Mouse (Mus musculus) thymus, postnatal 4 days (tissue): ENCODE results near the gene Erbb3.
"Not testable (repeated sequence)": the region's sequence is repeated elsewhere in the genome, so short reads cannot be mapped to it uniquely, and the experiment has no call there.

Source experiments
- DNase-seq: peaks from one replicate; pipeline ENCODE4 v3.0.0; 2021

The Erbb3 gene

DNA sequence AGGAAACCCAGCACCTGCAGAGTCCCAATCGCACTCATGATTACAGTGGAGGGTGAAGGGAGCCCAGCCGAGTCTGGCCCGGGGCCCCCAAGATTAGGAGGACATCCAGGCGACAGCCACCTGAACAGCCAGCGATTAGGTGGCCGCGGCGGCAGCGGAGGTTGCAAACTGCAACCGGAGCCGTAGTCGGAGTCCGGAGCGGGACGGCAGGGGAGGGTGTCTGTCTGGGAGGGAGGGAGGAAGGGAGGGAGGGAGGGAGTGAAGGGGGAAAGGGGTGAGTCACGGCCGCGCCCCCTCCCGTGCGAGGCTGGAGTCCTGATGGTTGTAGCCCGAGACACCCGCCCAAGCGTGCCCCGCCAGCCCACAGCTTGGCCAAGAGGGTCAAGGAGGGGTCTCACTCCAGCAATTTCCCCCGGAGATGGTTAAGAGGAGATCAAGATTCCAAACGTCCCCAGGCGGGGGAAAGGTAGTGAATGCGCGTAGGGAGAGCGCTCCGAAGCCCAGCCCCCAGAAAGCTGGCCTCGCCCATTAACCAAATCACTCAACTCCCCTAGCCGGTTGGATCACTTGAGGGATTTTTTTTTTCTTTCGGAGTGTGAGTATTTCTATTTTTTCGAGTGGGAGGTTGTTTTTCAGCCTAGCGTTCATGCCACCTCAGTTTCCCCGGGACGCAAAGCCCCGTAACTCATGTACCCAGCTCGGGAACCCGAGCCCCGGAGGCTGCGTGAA is at the start of gene Erbb3:
Erbb3 (minus strand) TSS at position 189 of the 729 bp plus-strand sequence.
- peak; percentile 58 for DNase-seq

DNA sequence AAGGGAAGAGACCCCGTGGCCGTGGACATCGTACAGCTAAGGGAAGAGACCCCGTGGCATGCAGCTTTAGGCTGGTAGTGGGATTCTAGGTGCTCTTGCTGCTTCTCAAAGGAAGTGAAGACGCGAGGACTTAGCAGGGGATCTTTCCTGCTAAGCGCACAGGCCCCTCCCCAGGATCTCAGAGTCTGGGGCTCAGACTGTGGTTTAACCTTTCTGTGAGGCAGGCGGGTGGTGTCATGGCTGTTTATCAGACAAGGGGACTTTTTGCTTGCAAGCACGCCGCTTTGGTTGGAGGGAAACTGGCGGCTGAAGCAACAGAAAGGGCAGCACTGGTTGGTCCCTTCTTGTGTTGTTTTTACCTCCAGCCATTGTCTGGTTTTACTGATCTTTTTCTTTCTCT is 47.6 kb upstream of the Erbb3 start:
- peak; percentile 79 for DNase-seq

- peak; percentile 69 for DNase-seq
Measured at GRCm38 (mm10) chr10:128636561-128636960, 47.1 kb upstream of the Erbb3 start.

- no peak for DNase-seq
Measured at GRCm38 (mm10) chr10:128635697-128636096, 46.2 kb upstream of the Erbb3 start.

DNA sequence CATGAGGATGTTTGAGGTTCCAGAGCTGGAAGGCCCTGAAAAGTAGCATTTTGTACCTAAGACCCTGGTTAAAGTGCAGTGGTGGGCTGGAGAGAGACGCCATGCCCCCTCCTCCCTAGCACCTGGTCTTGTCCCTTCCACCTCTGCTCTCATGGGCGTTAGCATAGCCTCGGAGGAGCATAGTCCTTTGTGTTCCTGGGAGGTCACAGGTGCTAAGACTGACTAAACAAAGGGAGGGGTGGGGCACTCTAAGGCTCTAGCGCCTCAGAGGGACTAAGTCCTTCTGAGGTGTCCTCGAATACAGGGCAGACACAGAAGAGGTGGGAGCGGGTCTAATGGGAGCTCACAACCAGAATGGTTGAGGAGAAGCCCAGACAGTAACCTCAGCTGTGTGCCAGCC is 42.1 kb upstream of the Erbb3 start:
- DNase-seq = no peak

DNA sequence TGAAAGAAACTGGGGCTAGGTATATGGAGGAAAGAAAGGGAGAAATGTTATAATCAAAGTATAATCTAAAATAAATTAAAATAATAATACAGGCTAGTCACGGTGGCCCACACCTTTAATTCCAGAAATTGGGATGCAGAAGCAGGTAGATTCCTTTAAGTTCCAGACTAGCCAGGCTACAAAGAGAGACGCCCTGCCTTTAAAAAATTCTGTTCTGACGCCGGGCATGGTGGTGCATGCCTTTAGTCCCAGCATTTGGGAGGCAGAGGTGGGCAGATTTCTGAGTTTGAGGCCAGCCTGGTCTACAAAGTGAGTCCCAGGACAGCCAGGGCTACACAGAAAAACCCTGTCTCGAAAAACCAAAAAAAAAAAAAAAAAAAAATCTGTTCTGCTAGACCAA is 40.9 kb upstream of the Erbb3 start:
- DNase-seq = not testable (repeated sequence)

DNA sequence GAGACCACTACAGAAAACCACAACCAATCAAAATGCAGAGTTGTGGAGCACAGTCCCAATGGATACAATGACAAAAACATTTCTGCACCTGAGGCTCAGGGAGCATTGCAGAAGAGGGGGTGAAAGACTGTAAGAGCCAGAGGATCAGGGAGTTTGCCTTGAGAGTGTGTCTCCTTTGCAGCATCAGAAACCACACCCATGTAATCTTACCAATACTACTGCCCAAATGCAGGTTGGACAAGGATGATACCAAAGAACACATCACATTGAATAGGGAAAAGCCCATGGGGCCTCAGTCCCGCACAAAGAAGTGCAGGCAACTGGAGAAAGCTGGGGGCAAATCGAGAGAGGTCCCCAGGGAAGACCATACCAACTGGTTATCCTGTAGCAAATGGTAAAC is 40.3 kb upstream of the Erbb3 start:
- DNase-seq = no peak

GRCm38 (mm10) chr10:128627398-128628317 is 38.2 kb upstream of the Erbb3 start:
- DNase-seq = no peak

DNA sequence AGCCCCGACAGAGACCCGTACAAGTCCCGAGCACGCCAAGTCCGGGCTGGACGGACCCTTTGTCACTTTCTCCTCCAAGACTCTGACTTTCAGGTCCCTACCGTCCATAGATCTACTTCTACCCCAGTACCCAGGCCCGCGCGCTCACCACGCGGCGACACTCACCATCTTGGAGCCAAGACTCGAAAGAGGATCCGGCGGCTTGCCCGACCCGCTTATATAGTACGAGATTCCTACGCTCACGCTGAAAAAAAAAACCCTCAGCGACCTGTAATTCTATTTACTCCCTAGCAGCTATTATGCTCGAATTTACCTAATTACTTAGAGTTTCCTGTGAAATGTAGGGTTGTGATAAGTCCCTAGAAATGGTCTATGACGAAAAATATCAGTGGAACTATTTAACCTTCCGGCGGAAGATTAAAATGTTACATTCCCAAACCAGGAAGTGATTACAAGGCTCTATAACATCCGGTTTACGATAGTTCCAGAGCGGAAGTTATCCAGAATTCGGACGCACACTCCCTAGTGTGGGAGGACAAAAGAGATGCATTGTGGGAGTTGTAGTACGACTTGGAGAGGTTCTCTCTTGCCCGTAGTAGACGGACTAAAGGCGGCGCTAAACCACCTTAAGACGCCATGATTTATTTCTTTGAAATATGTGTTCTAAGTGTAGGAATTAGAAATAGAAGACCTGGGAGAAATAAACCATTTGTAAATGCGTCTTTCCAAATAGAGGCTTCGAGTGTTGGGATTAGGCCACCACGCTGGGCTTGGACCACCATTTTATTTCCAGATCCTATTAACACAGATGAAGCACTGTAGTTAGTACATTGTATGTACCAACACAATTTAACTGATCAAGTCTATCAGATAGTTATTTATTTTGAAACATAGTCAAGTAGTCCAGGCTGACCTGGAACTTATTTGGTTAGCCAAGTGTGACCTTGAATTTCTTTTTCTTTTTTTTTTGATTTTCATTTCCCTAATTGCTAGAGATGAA is 37.2 kb upstream of the Erbb3 start, which contains the start of gene Rps26:
Rps26 (minus strand) TSS at position 437 of the 1,000 bp plus-strand sequence.
- DNase-seq = peak; percentile 89

DNA sequence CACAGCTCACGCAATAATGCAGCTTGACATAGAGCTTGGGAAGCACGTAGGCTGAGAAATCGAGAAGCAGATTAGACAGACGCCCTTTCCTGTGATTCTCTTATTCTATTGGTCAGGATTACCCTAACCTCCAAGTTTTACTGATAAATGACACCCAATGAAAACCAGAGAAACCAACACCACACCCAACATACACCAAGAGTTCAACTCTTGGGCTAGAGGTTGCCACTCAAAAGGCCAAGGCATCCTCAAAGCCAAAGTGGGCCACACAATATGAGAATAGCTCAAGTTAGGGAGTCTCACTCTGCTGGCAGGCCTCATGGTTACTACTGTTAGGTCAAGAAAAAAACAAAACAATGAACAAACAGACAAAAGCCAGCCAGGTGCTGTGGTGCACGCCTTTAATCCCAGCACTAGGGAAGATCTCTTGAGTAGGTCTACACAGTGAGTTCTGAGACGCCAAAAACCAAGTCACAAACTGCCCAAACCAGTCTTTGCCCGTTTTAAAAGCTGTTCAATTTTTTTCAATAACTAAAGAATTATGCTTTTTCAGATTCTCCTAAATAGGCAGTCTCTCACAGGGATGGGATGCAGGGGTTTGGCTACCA is 35.9 kb upstream of the Erbb3 start:
- DNase-seq = no peak

- not testable (repeated sequence) for DNase-seq
Measured at GRCm38 (mm10) chr10:128623106-128623613, 33.7 kb upstream of the Erbb3 start.

GRCm38 (mm10) chr10:128622702-128623101 is 33.2 kb upstream of the Erbb3 start:
- no peak for DNase-seq

DNA sequence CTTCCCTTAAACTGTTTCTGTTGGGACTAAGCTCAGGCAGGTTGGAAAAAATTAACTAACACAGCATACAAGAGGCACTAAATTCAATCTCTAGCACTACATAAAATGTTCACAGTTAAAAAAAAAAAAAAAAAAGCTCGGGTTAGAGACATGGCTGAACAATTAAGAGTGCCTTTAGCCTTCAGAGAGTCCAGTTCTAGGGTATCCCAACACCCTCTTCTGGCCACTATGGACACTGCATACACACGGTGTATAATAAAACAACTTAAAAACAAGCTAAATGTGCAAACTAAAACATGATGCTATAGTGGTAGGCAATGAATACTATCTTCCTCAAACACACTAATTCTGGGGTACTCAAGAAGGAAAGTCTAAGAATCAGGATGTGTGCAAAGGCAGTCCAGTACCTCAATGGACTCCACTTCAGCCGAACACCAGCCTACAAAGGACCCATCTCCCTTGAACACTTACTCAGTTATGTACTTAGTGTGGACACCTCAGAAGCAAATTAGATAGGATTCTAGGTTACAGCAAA is 32.6 kb upstream of the Erbb3 start:
- no peak for DNase-seq

- DNase-seq = no peak
Measured at GRCm38 (mm10) chr10:128620241-128620640, 30.8 kb upstream of the Erbb3 start.

- DNase-seq = not testable (repeated sequence)
Measured at GRCm38 (mm10) chr10:128619148-128619547, 29.7 kb upstream of the Erbb3 start.

DNA sequence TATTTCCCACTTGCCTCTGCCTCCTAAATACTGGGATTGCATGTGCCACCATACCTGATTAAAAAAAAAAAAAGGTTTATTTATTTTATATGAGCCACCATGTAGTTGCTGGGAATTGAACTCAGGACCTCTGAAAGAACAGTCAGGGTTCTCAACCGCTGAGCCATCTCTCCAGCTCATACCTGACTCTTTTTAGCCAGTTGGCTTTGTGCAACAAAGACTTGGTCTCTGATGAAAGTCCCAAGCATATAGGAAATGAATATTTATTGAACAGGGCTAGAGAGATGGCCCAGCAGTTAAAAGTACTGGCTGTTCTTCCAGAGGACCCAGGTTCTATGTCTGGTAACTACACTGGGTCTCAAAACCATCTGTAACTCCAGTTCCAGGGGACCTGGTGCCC is 29.1 kb upstream of the Erbb3 start:
- no peak for DNase-seq

DNA sequence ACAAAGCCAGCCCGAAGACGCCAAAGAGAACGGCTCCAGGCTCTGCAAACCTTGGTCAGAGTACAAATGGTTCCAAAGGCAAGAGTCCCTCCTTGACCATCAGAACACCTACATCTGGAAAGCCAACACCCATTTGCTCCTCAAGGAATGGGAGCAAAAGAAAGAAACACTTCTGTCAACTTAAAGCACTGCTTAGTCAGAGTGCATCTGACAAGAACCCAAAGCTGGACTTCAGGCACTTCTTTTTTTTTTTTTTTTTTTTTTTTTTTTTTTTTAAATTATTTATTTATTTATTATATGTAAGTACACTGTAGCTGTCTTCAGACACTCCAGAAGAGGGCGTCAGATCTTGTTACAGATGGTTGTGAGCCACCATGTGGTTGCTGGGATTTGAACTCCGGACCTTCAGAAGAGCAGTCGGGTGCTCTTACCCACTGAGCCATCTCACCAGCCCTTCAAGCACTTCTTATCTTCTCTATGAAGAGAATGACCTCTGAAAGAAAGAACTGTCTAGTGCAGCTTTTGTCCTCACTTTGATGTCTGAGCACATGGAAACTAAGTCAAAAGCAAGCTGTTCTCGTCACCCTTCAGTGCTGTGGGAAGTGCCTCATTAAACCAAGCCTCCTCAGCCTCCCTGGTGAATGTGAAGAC is 26.5 kb upstream of the Erbb3 start:
- DNase-seq = not testable (repeated sequence)

- no peak for DNase-seq
Measured at GRCm38 (mm10) chr10:128614934-128615333, 25.5 kb upstream of the Erbb3 start.

DNA sequence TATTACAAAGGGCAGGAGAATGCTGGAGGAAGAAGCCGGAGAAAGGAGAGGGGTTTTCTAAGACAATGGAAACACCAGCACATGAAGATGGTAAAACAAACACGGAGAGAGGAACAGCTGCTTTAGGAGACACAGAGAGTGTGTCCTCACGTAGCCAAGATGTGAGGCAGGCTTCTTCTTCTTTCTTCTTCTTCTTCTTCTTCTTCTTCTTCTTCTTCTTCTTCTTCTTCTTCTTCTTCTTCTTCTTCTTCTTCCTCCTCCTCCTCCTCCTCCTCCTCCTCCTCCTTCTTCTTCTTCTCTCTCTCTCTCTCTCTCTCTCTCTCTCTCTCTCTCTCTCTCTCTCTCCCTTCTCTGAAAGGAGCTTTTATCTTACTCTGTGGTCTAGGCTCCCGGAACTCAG is 24.4 kb upstream of the Erbb3 start:
- DNase-seq = not testable (repeated sequence)

- no peak for DNase-seq
Measured at GRCm38 (mm10) chr10:128613154-128613440, 23.6 kb upstream of the Erbb3 start.

GRCm38 (mm10) chr10:128612433-128613153 is 23.1 kb upstream of the Erbb3 start:
- DNase-seq = peak; percentile 91
